Mouse (Mus musculus) cortical plate, adult 2 months (tissue): ENCODE data around the gene Cyp21a1.

ENCODE experiments used
- CTCF ChIP-seq: fragments of 200-500 bp; IDR thresholded peaks from 2 replicates; pipeline ENCODE4 v1.5.1; 2011; ENCODE audit warnings: mild to moderate bottlenecking, control low read depth, low read length; ENCODE audit not compliant: insufficient read depth; ENCODE audit errors: extremely low read depth
- POLR2A ChIP-seq: fragments of 200-500 bp; IDR thresholded peaks from 2 replicates; pipeline ENCODE4 v1.6.1; 2011; ENCODE audit warnings: mild to moderate bottlenecking, low read length, control low read depth; ENCODE audit not compliant: insufficient read depth; ENCODE audit errors: extremely low read depth

DNA sequence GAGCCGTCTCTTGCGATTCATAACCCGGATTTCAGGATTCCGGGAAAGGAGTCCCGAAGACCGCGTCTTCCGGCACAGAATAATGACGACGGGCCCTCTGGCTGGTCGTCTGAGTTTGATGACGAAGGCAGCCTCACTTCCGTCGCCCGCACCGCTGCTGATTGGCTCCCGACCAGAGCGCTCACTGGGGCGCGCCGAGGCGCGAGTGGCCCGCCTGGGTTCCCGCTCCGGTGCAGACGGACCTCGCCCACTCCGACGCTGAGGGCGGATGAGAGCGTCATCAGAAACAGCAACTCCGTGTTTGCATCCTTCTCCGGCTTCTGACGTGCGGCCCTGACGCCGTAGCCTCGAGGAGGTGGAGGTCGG, 32.5 kb upstream of the Cyp21a1 start, which contains the start of the genes Stk19 and Dxo:
- TF ChIP-seq CTCF (no peak), POLR2A (peak; percentile 80)
